Mouse (Mus musculus): ENCODE results near the gene Arhgap35. TPM values are rescaled to one million over a fixed set of nuclear protein-coding genes. Genes with fewer than 3 reads are reported as not detected.
"Not testable (repeated sequence)": the region's sequence is repeated elsewhere in the genome, so short reads cannot be mapped to it uniquely, and the experiment has no call there.

Gene Arhgap35
- total RNA-seq, 2 experiments from 2014 or later: 125 to 127 TPM

GRCm38 (mm10) chr7:16608046-16608445, 6.7 kb downstream of the Arhgap35 start:
- no peak for DNase-seq (ENCODE audit: extremely low spot score in 1 of 2, low spot score in 1 of 2)

- not testable (repeated sequence) for DNase-seq (ENCODE audit: extremely low spot score in 1 of 2, low spot score in 1 of 2)
Measured at GRCm38 (mm10) chr7:16606808-16607207, 8.0 kb downstream of the Arhgap35 start.

- no peak for DNase-seq (ENCODE audit: extremely low spot score in 1 of 2, low spot score in 1 of 2)
Measured at GRCm38 (mm10) chr7:16604141-16604540, 10.7 kb downstream of the Arhgap35 start.

- DNase-seq (ENCODE audit: extremely low spot score in 1 of 2, low spot score in 1 of 2): no peak
Measured at GRCm38 (mm10) chr7:16601683-16602102, 13.1 kb downstream of the Arhgap35 start.

GRCm38 (mm10) chr7:16599006-16599405, 15.8 kb downstream of the Arhgap35 start:
- no peak for DNase-seq (ENCODE audit: extremely low spot score in 1 of 2, low spot score in 1 of 2)

GRCm38 (mm10) chr7:16591292-16591691, 23.5 kb downstream of the Arhgap35 start:
- no peak for DNase-seq (ENCODE audit: extremely low spot score in 1 of 2, low spot score in 1 of 2)

- DNase-seq (ENCODE audit: extremely low spot score in 1 of 2, low spot score in 1 of 2): no peak
Measured at GRCm38 (mm10) chr7:16587649-16588048, 27.1 kb downstream of the Arhgap35 start.

GRCm38 (mm10) chr7:16584384-16584783, 30.4 kb downstream of the Arhgap35 start:
- DNase-seq (ENCODE audit: extremely low spot score in 1 of 2, low spot score in 1 of 2): no peak

GRCm38 (mm10) chr7:16583775-16584174, 31.0 kb downstream of the Arhgap35 start:
- DNase-seq (ENCODE audit: extremely low spot score in 1 of 2, low spot score in 1 of 2): no peak

GRCm38 (mm10) chr7:16582299-16582698, 32.5 kb downstream of the Arhgap35 start:
- no peak for DNase-seq (ENCODE audit: extremely low spot score in 1 of 2, low spot score in 1 of 2)

- no peak for DNase-seq (ENCODE audit: extremely low spot score in 1 of 2, low spot score in 1 of 2)
Measured at GRCm38 (mm10) chr7:16581276-16582100, 33.3 kb downstream of the Arhgap35 start.

GRCm38 (mm10) chr7:16576719-16577118, 38.1 kb downstream of the Arhgap35 start:
- DNase-seq (ENCODE audit: extremely low spot score in 1 of 2, low spot score in 1 of 2): no peak

- DNase-seq (ENCODE audit: extremely low spot score in 1 of 2, low spot score in 1 of 2): no peak
Measured at GRCm38 (mm10) chr7:16571191-16571590, 43.6 kb downstream of the Arhgap35 start.

- DNase-seq (ENCODE audit: extremely low spot score in 1 of 2, low spot score in 1 of 2): no peak
Measured at GRCm38 (mm10) chr7:16570737-16571136, 44.1 kb downstream of the Arhgap35 start.

GRCm38 (mm10) chr7:16564491-16564890, 50.3 kb downstream of the Arhgap35 start:
- DNase-seq (ENCODE audit: extremely low spot score in 1 of 2, low spot score in 1 of 2): no peak

- no peak for DNase-seq (ENCODE audit: extremely low spot score in 1 of 2, low spot score in 1 of 2)
Measured at GRCm38 (mm10) chr7:16557783-16558538, 56.8 kb downstream of the Arhgap35 start.

- DNase-seq (ENCODE audit: extremely low spot score in 1 of 2, low spot score in 1 of 2): no peak
Measured at GRCm38 (mm10) chr7:16557251-16557650, 57.5 kb downstream of the Arhgap35 start.

- DNase-seq (ENCODE audit: extremely low spot score in 1 of 2, low spot score in 1 of 2): no peak
Measured at GRCm38 (mm10) chr7:16554215-16554614, 60.6 kb downstream of the Arhgap35 start.

- DNase-seq (ENCODE audit: extremely low spot score in 1 of 2, low spot score in 1 of 2): no peak
Measured at GRCm38 (mm10) chr7:16551581-16551980, 63.2 kb downstream of the Arhgap35 start.

- DNase-seq (ENCODE audit: extremely low spot score in 1 of 2, low spot score in 1 of 2): no peak
Measured at GRCm38 (mm10) chr7:16549299-16549698, 65.5 kb downstream of the Arhgap35 start.

GRCm38 (mm10) chr7:16544770-16545169, 70.0 kb downstream of the Arhgap35 start:
- DNase-seq (ENCODE audit: extremely low spot score in 1 of 2, low spot score in 1 of 2): no peak

Data from layer of hippocampus, postnatal 25 days (tissue).